8 mouse cellular contexts compared by ENCODE assay signal in genomic region chr11:60292718-60293117, GRCm38 (mm10). TPM values are rescaled to one million over a fixed set of nuclear protein-coding genes. Genes with fewer than 3 reads are reported as not detected.
DNase-seq lines count a peak whose midpoint lies in the region; ATAC-seq and TF ChIP-seq lines count a peak whose summit lies in the region.

No protein-coding gene starts in this region.

- H3K27ac ChIP-seq in kidney, embryonic 14.5 days (ENCODE audit: low read depth, low read length), result 0 out of 2 replicates have a peak overlapping the region, but pooled peaks have one; percentile 30
- H3K27ac ChIP-seq in liver, embryonic 14.5 days, result no peak overlapping the region

- no peak overlapping the region for H3K9ac ChIP-seq in kidney, embryonic 14.5 days (ENCODE audit: low read depth, low read length)
- H3K9ac ChIP-seq in liver, embryonic 14.5 days (replicated peaks), result no peak overlapping the region

- no peaks in the 10 kb centered on the region for H3K27me3 ChIP-seq in kidney, embryonic 14.5 days (ENCODE audit: control insufficient read depth, insufficient read depth, low read length)
- no peaks in the 10 kb centered on the region for H3K27me3 ChIP-seq in liver, embryonic 14.5 days (ENCODE audit: control insufficient read depth, insufficient read depth, low read length)

- H3K4me3 ChIP-seq in kidney, embryonic 14.5 days (ENCODE audit: low read length), result no peak overlapping the region
- no peak overlapping the region for H3K4me3 ChIP-seq in liver, embryonic 14.5 days (ENCODE audit: insufficient read depth in 1 of 2, low read depth in 2 of 2, low read length in 2 of 2)

- H3K9me3 ChIP-seq in kidney, embryonic 14.5 days (ENCODE audit: control insufficient read depth, low read length), result no peaks in the 10 kb centered on the region
- H3K9me3 ChIP-seq in liver, embryonic 14.5 days (ENCODE audit: control insufficient read depth, low read length), result no peaks in the 10 kb centered on the region

- TF ChIP-seq EP300 in liver, embryonic 14.5 days (IDR thresholded peaks at IDR 0.05; ENCODE audit: low read depth), result no peak

- H3K36me3 ChIP-seq in kidney, embryonic 14.5 days (ENCODE audit: control insufficient read depth, insufficient read depth, low read length), result no peaks in the 10 kb centered on the region
- no peaks in the 10 kb centered on the region for H3K36me3 ChIP-seq in liver, embryonic 14.5 days (replicated peaks; ENCODE audit: control insufficient read depth, insufficient read depth, low read depth)

- no peak overlapping the region for H3K4me2 ChIP-seq in kidney, embryonic 14.5 days (replicated peaks; ENCODE audit: low read depth, low read length)
- no peak overlapping the region for H3K4me2 ChIP-seq in liver, embryonic 14.5 days (ENCODE audit: low read depth)

- peaks cover 30% of the 10 kb centered on the region; the same call in 1 of the 2 replicates for H3K4me1 ChIP-seq in kidney, embryonic 14.5 days (ENCODE audit: control insufficient read depth, insufficient read depth, low read length)
- H3K4me1 ChIP-seq in liver, embryonic 14.5 days (replicated peaks; ENCODE audit: control insufficient read depth in 2 of 2, insufficient read depth in 2 of 2, low read length in 1 of 2), result peaks cover 21 to 38% of the 10 kb centered on the region in 2 experiments

- DNase-seq in A20 (ENCODE audit: low read depth, low spot score), result peak; percentile 14
- peak; percentile 51 for DNase-seq in R1 (ENCODE audit: low read depth, low spot score)
- peak; percentile 85 for DNase-seq in embryo, embryonic 10 days (ENCODE audit: low spot score)
- peak; percentile 76 for DNase-seq in heart, adult 8-10 months (ENCODE audit: low spot score)
- peak in 1 of 3 experiments; percentile 54 for DNase-seq in liver, embryonic 14.5 days (ENCODE audit: low read depth in 3 of 3, low spot score in 3 of 3)
- DNase-seq in retina, postnatal 7 days (ENCODE audit: low read depth, low spot score), result peak; percentile 65
- DNase-seq in urinary bladder, postnatal 10 days (ENCODE audit: low spot score), result no peak

- WGBS in kidney, embryonic 14.5 days, result 38% methylated on average over 2 of the region's 2 CpGs
- whole genome bisulfite sequencing in liver, embryonic 14.5 days (ENCODE audit: insufficient replicate concordance), result 52% methylated on average over 2 of the region's 2 CpGs

- TF ChIP-seq CTCF in liver, embryonic 14.5 days (IDR thresholded peaks at IDR 0.05; ENCODE audit: low read depth), result peak; percentile 79

- ATAC-seq in kidney, embryonic 14.5 days (ENCODE audit: low FRiP score, low TSS enrichment), result peak; percentile 85
- no peak for ATAC-seq in liver, embryonic 14.5 days (ENCODE audit: insufficient read depth)

RNA-seq across cellular contexts. Expression of gene Tom1l2, which starts 60.0 kb away (rescaled TPM):
- 100 to 1,000 TPM; 121 to 134 (median 127) TPM for total RNA-seq in heart, adult 8-10 months (2022)
- 11.3 and 19.3 TPM in 2 replicates for polyA plus RNA-seq in kidney, embryonic 14.5 days (2014; fragmentation: Nextera tagmentation; extraction: Ambion mirVana)
- 4.9 and 5.0 TPM in 2 replicates for polyA plus RNA-seq in liver, embryonic 14.5 days (2012; rRNA removed)
- polyA plus RNA-seq in liver, embryonic 14.5 days (2014; fragmentation: Nextera tagmentation; extraction: Ambion mirVana), result 2.4 and 3.1 TPM in 2 replicates
